Mouse (Mus musculus) MEL (cell line): Measurements from ENCODE around the gene Man2a2.

Experiments used
- MAX ChIP-seq: IDR thresholded peaks from 2 replicates; pipeline ENCODE4 v1.6.1; 2011; ENCODE audit warnings: low read length, improper control_type of control experiment
- ZC3H11A ChIP-seq: IDR thresholded peaks from 2 replicates; pipeline ENCODE4 v1.6.1; 2012; ENCODE audit warnings: low read depth, mild to moderate bottlenecking, inconsistent platforms, low read length, improper control_type of control experiment

DNA sequence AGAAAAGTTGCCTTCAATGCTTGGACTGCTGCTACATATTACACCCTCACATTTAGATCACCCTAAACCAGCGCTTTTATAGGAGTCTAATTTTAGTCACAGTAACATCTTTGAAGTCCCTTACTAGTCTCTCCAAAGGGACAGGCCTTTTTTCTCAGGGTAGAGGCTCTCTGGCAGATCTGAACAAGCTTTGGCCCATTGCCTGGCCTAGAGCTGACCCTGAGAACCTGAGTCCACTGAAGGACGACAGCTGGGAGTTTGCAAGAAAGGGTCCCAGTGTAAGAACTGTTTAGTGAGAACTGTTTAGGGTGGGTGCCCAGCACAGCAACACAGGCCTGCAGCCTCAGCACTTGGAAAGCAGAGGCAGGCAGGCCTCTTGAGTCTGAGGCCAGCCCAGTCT, 5.4 kb downstream of the Man2a2 start:
- no peak for TF ChIP-seq ZC3H11A
- TF ChIP-seq MAX = no peak
